Mouse (Mus musculus) B cell, adult 62 days (primary cell): Measurements from ENCODE around the gene Itpkb. TPM values are rescaled to one million over a fixed set of nuclear protein-coding genes. Genes with fewer than 3 reads are reported as not detected.

Experiments
- total RNA-seq: library from RNA; stranded (reverse); gene quantifications from 4 replicates; pipeline ENCODE4 v1.2.4, GENCODE M21; 2023

Itpkb gene
- 121 to 129 TPM (median 127 TPM) in 4 replicates for total RNA-seq

DNA sequence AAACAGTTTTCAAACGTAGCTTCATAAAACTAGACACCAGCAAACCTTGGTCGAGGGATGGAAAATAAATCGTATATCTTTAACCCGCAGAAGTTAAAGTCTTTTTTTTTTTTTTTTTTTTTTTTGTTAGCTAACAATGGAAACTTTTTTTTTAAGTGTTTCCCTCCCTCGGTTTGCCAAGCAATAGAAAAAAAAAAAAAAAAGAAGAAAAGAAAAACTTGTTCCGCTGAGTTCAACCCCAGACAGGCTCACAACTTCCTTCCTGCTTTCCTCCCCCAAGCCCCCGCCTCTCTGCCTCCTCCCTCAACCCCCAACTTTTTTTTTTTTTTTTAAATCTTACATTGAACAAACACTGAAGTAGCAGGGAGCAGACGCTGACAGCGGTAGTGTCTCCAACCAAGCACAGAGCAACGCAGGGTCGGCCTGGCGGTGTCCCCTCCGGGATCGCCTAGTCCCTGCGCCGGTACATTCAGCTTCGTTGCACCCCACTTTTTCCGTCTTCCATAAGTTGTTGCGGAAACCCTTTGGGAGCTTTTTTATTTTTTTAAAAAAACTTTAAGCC, at the start of gene Itpkb:
TSS of gene Itpkb (plus strand) at position 341 of the 562 bp plus-strand sequence.

Other genes with a start within 250 kb of the Itpkb start
- gene Coq8a, start 130.9 kb upstream of the Itpkb start, total RNA-seq, result 146 to 167 TPM (median 150 TPM) in 4 replicates
- gene Psen2, start 67.0 kb upstream of the Itpkb start, total RNA-seq, result 71.7 to 79.0 TPM (median 73.6 TPM) in 4 replicates
- 2.9 to 4.8 TPM (median 3.4 TPM) in 4 replicates for gene Stum, start 153.0 kb downstream of the Itpkb start, total RNA-seq
- gene Parp1, start 238.4 kb downstream of the Itpkb start, total RNA-seq, result 233 to 273 TPM (median 242 TPM) in 4 replicates